23 mouse cellular contexts compared by ENCODE assay signal in the genomic region with DNA sequence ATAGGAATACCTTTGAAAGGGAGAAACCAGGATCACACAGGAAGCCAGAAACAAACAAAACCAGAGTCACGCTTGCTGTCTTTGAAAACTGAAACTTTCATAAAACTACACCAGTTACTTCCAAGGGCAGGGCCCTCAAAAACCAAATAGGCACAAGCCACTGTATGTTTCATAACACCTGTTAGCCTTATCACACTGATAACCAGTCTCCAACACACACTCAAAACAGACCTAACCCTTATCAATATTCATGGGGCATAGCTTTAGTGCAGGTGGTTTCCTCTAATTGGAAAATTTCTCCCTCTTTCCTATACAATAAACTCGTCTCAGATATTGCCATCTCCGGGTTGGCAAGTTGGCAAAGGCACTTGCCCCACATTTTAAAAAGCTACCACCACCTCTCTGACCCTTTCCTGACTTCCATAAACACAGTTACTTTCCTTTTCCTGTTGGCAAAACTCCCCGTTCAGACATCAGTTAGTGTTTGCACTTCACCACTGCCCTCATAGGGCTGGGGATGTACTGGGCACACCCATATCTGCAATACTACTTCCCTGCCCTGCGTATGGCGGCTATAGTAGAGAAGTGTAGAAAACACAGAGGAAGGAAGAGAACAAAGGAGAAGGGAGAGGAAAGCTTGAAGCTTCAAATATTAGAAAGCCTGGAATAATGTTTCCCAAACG.
DNase-seq lines count a peak whose midpoint lies in the region; ATAC-seq and TF ChIP-seq lines count a peak whose summit lies in the region.
"Had no signal": no experiment of that assay in that cellular context is flagged by ENCODE, and none has a peak within 500 bp of the region (broad histone marks: within the 10 kb centered on the region; RNA-seq: fewer than 3 reads in every experiment).

No protein-coding gene starts in this region.

- ATAC-seq in lung, embryonic 14.5 days (ENCODE audit: insufficient read depth) = no peak
- ATAC-seq in intestine, postnatal 0 days = peak; percentile 70
- ATAC-seq in stomach, embryonic 15.5 days (ENCODE audit: insufficient read depth, low FRiP score, low read depth) = peak; percentile 65; the same call in 1 of the 2 replicates
- ATAC-seq: activated CD4-positive, CD25-positive, alpha-beta regulatory T cell, adult 4 months had no signal

- no peaks in the 10 kb centered on the region for H3K9me3 ChIP-seq in lung, embryonic 14.5 days (ENCODE audit: low read depth, low read length)
- H3K9me3 ChIP-seq in intestine, postnatal 0 days (ENCODE audit: control insufficient read depth) = no peaks in the 10 kb centered on the region
- no peaks in the 10 kb centered on the region for H3K9me3 ChIP-seq in stomach, embryonic 15.5 days
- H3K9me3 ChIP-seq: embryonic facial prominence, embryonic 10.5 days; embryonic facial prominence, embryonic 13.5 days; forebrain, embryonic 12.5 days; forebrain, embryonic 15.5 days; hindbrain, embryonic 13.5 days had no signal

- peak; percentile 86 for DNase-seq in heart, adult 11 months
- DNase-seq in heart, adult 9 months (ENCODE audit: low spot score in 2 of 2) = no peak
- DNase-seq in lung, embryonic 14.5 days = peak; percentile 17
- DNase-seq in lung, postnatal 14 days = no peak
- no peak for DNase-seq in adrenal gland, adult 18-20 months (ENCODE audit: low spot score in 2 of 2)
- no peak for DNase-seq in adrenal gland, adult 8-10 months
- DNase-seq: adrenal gland, postnatal 14 days; cerebellum, adult 11 months; cerebellum, adult 2 months; cerebellum, adult 9-11 months; cerebellum, postnatal 25 days; gastrocnemius, postnatal 25 days; heart, adult 2 months had no signal

- H3K4me1 ChIP-seq in lung, embryonic 14.5 days (ENCODE audit: insufficient read depth) = no peaks in the 10 kb centered on the region
- no peaks in the 10 kb centered on the region for H3K4me1 ChIP-seq in intestine, postnatal 0 days (replicated peaks; ENCODE audit: control insufficient read depth, insufficient read depth, low read length)
- no peaks in the 10 kb centered on the region for H3K4me1 ChIP-seq in stomach, embryonic 15.5 days
- H3K4me1 ChIP-seq: embryonic facial prominence, embryonic 10.5 days; embryonic facial prominence, embryonic 13.5 days; hindbrain, embryonic 13.5 days had no signal

- no peaks in the 10 kb centered on the region for H3K36me3 ChIP-seq in lung, embryonic 14.5 days (ENCODE audit: insufficient read depth)
- H3K36me3 ChIP-seq in intestine, postnatal 0 days (ENCODE audit: control insufficient read depth, insufficient read depth) = no peaks in the 10 kb centered on the region
- no peaks in the 10 kb centered on the region for H3K36me3 ChIP-seq in stomach, embryonic 15.5 days
- H3K36me3 ChIP-seq: embryonic facial prominence, embryonic 10.5 days; embryonic facial prominence, embryonic 13.5 days; forebrain, embryonic 12.5 days; forebrain, embryonic 15.5 days; hindbrain, embryonic 13.5 days had no signal

- no peak overlapping the region for H3K27ac ChIP-seq in lung, embryonic 14.5 days (ENCODE audit: low read depth)
- H3K27ac ChIP-seq in intestine, postnatal 0 days (ENCODE audit: low read depth, low read length) = no peak overlapping the region
- no peak overlapping the region for H3K27ac ChIP-seq in stomach, embryonic 15.5 days
- H3K27ac ChIP-seq: embryonic facial prominence, embryonic 10.5 days; embryonic facial prominence, embryonic 13.5 days; forebrain, embryonic 12.5 days; forebrain, embryonic 15.5 days; heart, adult 2 months; hindbrain, embryonic 13.5 days had no signal

- H3K9ac ChIP-seq in lung, embryonic 14.5 days = no peak overlapping the region
- H3K9ac ChIP-seq in intestine, postnatal 0 days (ENCODE audit: low read depth, low read length) = no peak overlapping the region
- no peak overlapping the region for H3K9ac ChIP-seq in stomach, embryonic 15.5 days
- H3K9ac ChIP-seq: embryonic facial prominence, embryonic 13.5 days; forebrain, embryonic 12.5 days; forebrain, embryonic 15.5 days; hindbrain, embryonic 13.5 days had no signal

- TF ChIP-seq CTCF in lung, embryonic 14.5 days (IDR thresholded peaks at IDR 0.05; ENCODE audit: low read depth) = no peak
- TF ChIP-seq CTCF in intestine, postnatal 0 days (IDR thresholded peaks at IDR 0.05; ENCODE audit: low read depth) = no peak

- 54% methylated on average over 7 of the region's 7 CpGs for WGBS in lung, embryonic 14.5 days
- 48% methylated on average over 7 of the region's 7 CpGs for WGBS in intestine, postnatal 0 days
- 58% methylated on average over 7 of the region's 7 CpGs for WGBS in stomach, embryonic 15.5 days

- H3K4me3 ChIP-seq in lung, embryonic 14.5 days (ENCODE audit: low read depth, low read length) = no peak overlapping the region
- no peak overlapping the region for H3K4me3 ChIP-seq in intestine, postnatal 0 days (ENCODE audit: low read depth, low read length)
- no peak overlapping the region for H3K4me3 ChIP-seq in stomach, embryonic 15.5 days (replicated peaks)
- H3K4me3 ChIP-seq: embryonic facial prominence, embryonic 10.5 days; embryonic facial prominence, embryonic 13.5 days; erythroblast, embryonic 14.5 days; forebrain, embryonic 12.5 days; forebrain, embryonic 15.5 days; heart, adult 2 months; hindbrain, embryonic 13.5 days had no signal

- no peak overlapping the region for H3K4me2 ChIP-seq in lung, embryonic 14.5 days
- H3K4me2 ChIP-seq in intestine, postnatal 0 days (replicated peaks; ENCODE audit: low read depth) = no peak overlapping the region
- H3K4me2 ChIP-seq in stomach, embryonic 15.5 days = no peak overlapping the region
- H3K4me2 ChIP-seq: embryonic facial prominence, embryonic 13.5 days; forebrain, embryonic 12.5 days; forebrain, embryonic 15.5 days; heart, embryonic 11.5 days; hindbrain, embryonic 13.5 days had no signal

- H3K27me3 ChIP-seq in lung, embryonic 14.5 days (ENCODE audit: insufficient read depth, low read length) = no peaks in the 10 kb centered on the region
- no peaks in the 10 kb centered on the region for H3K27me3 ChIP-seq in intestine, postnatal 0 days (replicated peaks; ENCODE audit: control insufficient read depth, insufficient read depth, low read length)
- H3K27me3 ChIP-seq in stomach, embryonic 15.5 days (replicated peaks) = no peaks in the 10 kb centered on the region
- H3K27me3 ChIP-seq: embryonic facial prominence, embryonic 13.5 days; forebrain, embryonic 12.5 days; forebrain, embryonic 15.5 days; hindbrain, embryonic 13.5 days had no signal

Comparison
In these comparisons a context has a peak if more than half of its experiments do, and no peak if none do; other contexts are left out.
1. DNase-seq: peak in heart, adult 11 months (single experiment) and lung, embryonic 14.5 days (single experiment); none in heart, adult 9 months (0 of 2), lung, postnatal 14 days (single experiment), adrenal gland, adult 18-20 months (0 of 2) and adrenal gland, adult 8-10 months (single experiment).